Mouse (Mus musculus) lung, postnatal 10 days (tissue): ENCODE data around the gene Naa50.

Source experiments
- DNase-seq: peaks from one replicate; pipeline ENCODE4 v3.0.0; 2021

The Naa50 gene

GRCm38 (mm10) chr16:44205973-44206372 is 66.3 kb downstream of the Naa50 start:
- no peak for DNase-seq

GRCm38 (mm10) chr16:44210156-44211053 is 70.8 kb downstream of the Naa50 start:
- no peak for DNase-seq

GRCm38 (mm10) chr16:44211054-44211414 is 71.4 kb downstream of the Naa50 start:
- DNase-seq = no peak

GRCm38 (mm10) chr16:44212703-44213102 is 73.1 kb downstream of the Naa50 start:
- DNase-seq = no peak
